Mouse (Mus musculus) stomach, postnatal 0 days (tissue): ENCODE data around the gene Dcun1d4. TPM values are rescaled to one million over a fixed set of nuclear protein-coding genes. Genes with fewer than 3 reads are reported as not detected.

ENCODE experiments used
- ATAC-seq: fragments of 200-750 bp; cut with Nextera tagmentation; 2 replicates; pipeline ENCODE4 v1.8.0; 2017; ENCODE audit not compliant: low FRiP score, low TSS enrichment
- DNase-seq: peaks from one replicate; pipeline ENCODE4 v3.0.0-alpha.2; 2016; ENCODE audit warnings: low spot score
- H3K27ac ChIP-seq: fragments of 300-500 bp; sonication (generic); replicated peaks from 2 replicates; pipeline ENCODE4 v1.5.1; 2014; ENCODE audit warnings: mild to moderate bottlenecking, control low read depth
- H3K27me3 ChIP-seq: fragments of 300-500 bp; sonication (generic); 2 replicates; pipeline ENCODE4 v1.6.1; 2014; ENCODE audit warnings: low read length; ENCODE audit not compliant: control insufficient read depth, insufficient read depth
- H3K36me3 ChIP-seq: fragments of 300-500 bp; sonication (generic); 2 replicates; pipeline ENCODE4 v1.6.1; 2014; ENCODE audit warnings: low read length, mixed read lengths; ENCODE audit not compliant: control insufficient read depth, insufficient read depth
- H3K4me1 ChIP-seq: fragments of 300-500 bp; sonication (generic); replicated peaks from 2 replicates; pipeline ENCODE4 v1.6.1; 2014; ENCODE audit warnings: antibody characterized with exemption; ENCODE audit not compliant: control insufficient read depth, insufficient read depth
- H3K4me2 ChIP-seq: fragments of 300-500 bp; sonication (generic); replicated peaks from 2 replicates; pipeline ENCODE4 v1.6.1; 2014; ENCODE audit warnings: low read depth, mild to moderate bottlenecking, control low read depth, moderate library complexity
- H3K4me3 ChIP-seq: fragments of 300-500 bp; sonication (generic); 2 replicates; pipeline ENCODE4 v1.5.1; 2014; ENCODE audit warnings: low read depth, low read length, control low read depth
- H3K9ac ChIP-seq: fragments of 300-500 bp; sonication (generic); 2 replicates; pipeline ENCODE4 v1.6.1; 2014; ENCODE audit warnings: mild to moderate bottlenecking, low read length, control low read depth, mixed read lengths
- H3K9me3 ChIP-seq: fragments of 300-500 bp; sonication (generic); 2 replicates; pipeline ENCODE4 v1.6.1; 2016; ENCODE audit warnings: low read length; ENCODE audit not compliant: control insufficient read depth
- CTCF ChIP-seq: IDR thresholded peaks from 2 replicates; pipeline ENCODE4 v1.5.1; 2016; ENCODE audit warnings: antibody characterized with exemption, low read depth, mild to moderate bottlenecking, moderate library complexity
- EP300 ChIP-seq: optimal IDR thresholded peaks from 2 replicates; pipeline ENCODE3; 2016; ENCODE audit warnings: antibody characterized with exemption
- WGBS: fragments of 180-500 bp; shearing (Covaris S2); extraction: QIAGEN DNeasy Blood & Tissue Kit; methylation state at CpG from one replicate; pipeline ENCODE4 v1.1.7; 2014; 5-methylcytosine and 5-hydroxymethylcytosine counted together
- polyA plus RNA-seq: library from polyadenylated mRNA; unstranded; fragments of >200 nt; fragmentation: Nextera tagmentation; extraction: Ambion mirVana; gene quantifications from 2 replicates; pipeline ENCODE4 v1.2.1, GENCODE M21; 2015

The Dcun1d4 gene
- 10.6 and 10.8 TPM in 2 replicates for polyA plus RNA-seq

- DNase-seq (no peak), ATAC-seq (no peak)
- no peak within 1 kb of the TSS for H3K4me3 ChIP-seq
- no peak within 1 kb of the TSS for H3K27ac ChIP-seq
- no peaks in the 10 kb centered on the region for H3K36me3 ChIP-seq
- no peak within 1 kb of the TSS for H3K4me2 ChIP-seq
- H3K9ac ChIP-seq, result no peak within 1 kb of the TSS
- no peaks in the 10 kb centered on the region for H3K4me1 ChIP-seq
- no peak for TF ChIP-seq CTCF
- TF ChIP-seq EP300, result no peak
- WGBS, result 73% methylated on average over 7 of the region's 7 CpGs
- H3K9me3 ChIP-seq, result no peaks in the 10 kb centered on the region
- H3K27me3 ChIP-seq, result no peaks in the 10 kb centered on the region
Measured at GRCm38 (mm10) chr5:73480700-73481099, at the start of gene Dcun1d4. Gene Dcun1d4, plus strand, starts transcription at chr5:73481000.

GRCm38 (mm10) chr5:73431581-73431980 is 49.2 kb upstream of the Dcun1d4 start:
- no peaks in the 10 kb centered on the region for H3K27me3 ChIP-seq
- no peak for TF ChIP-seq EP300
- peak; percentile 95 for TF ChIP-seq CTCF
- H3K4me2 ChIP-seq, result no peak overlapping the region
- no peaks in the 10 kb centered on the region for H3K4me1 ChIP-seq
- H3K9ac ChIP-seq, result no peak overlapping the region
- peak; percentile 76 for DNase-seq
- 22% methylated on average over 14 of the region's 14 CpGs for WGBS
- H3K36me3 ChIP-seq, result no peaks in the 10 kb centered on the region
- H3K4me3 ChIP-seq, result no peak overlapping the region
- H3K9me3 ChIP-seq, result no peaks in the 10 kb centered on the region
- H3K27ac ChIP-seq, result no peak overlapping the region
- ATAC-seq, result peak; percentile 74

- TF ChIP-seq EP300, result no peak
- no peak for TF ChIP-seq CTCF
- ATAC-seq (no peak), DNase-seq (no peak)
- no peak overlapping the region for H3K9ac ChIP-seq
- no peak overlapping the region for H3K4me3 ChIP-seq
- H3K9me3 ChIP-seq, result no peaks in the 10 kb centered on the region
- 84% methylated on average over 6 of the region's 6 CpGs for WGBS
- H3K4me2 ChIP-seq, result no peak overlapping the region
- no peaks in the 10 kb centered on the region for H3K36me3 ChIP-seq
- H3K27ac ChIP-seq, result no peak overlapping the region
- no peaks in the 10 kb centered on the region for H3K4me1 ChIP-seq
- no peaks in the 10 kb centered on the region for H3K27me3 ChIP-seq
Measured at GRCm38 (mm10) chr5:73432805-73433204, 48.0 kb upstream of the Dcun1d4 start.

- H3K9ac ChIP-seq, result no peak overlapping the region
- no peaks in the 10 kb centered on the region for H3K9me3 ChIP-seq
- no peak overlapping the region for H3K4me2 ChIP-seq
- H3K4me3 ChIP-seq, result no peak overlapping the region
- WGBS, result 79% methylated on average over 7 of the region's 7 CpGs
- TF ChIP-seq CTCF (no peak), EP300 (no peak)
- no peaks in the 10 kb centered on the region for H3K4me1 ChIP-seq
- H3K27ac ChIP-seq, result no peak overlapping the region
- H3K27me3 ChIP-seq, result no peaks in the 10 kb centered on the region
- no peak for ATAC-seq
- no peak for DNase-seq
- H3K36me3 ChIP-seq, result no peaks in the 10 kb centered on the region
Measured at GRCm38 (mm10) chr5:73434764-73435163, 46.0 kb upstream of the Dcun1d4 start.

- ATAC-seq (no peak), DNase-seq (no peak)
- no peak for TF ChIP-seq EP300
- TF ChIP-seq CTCF, result no peak
- WGBS, result 63% methylated on average over 9 of the region's 9 CpGs
- H3K4me3 ChIP-seq, result no peak overlapping the region
- H3K9ac ChIP-seq, result no peak overlapping the region
- no peaks in the 10 kb centered on the region for H3K9me3 ChIP-seq
- H3K27ac ChIP-seq, result no peak overlapping the region
- H3K36me3 ChIP-seq, result no peaks in the 10 kb centered on the region
- no peaks in the 10 kb centered on the region for H3K27me3 ChIP-seq
- no peaks in the 10 kb centered on the region for H3K4me1 ChIP-seq
- H3K4me2 ChIP-seq, result no peak overlapping the region
Measured at GRCm38 (mm10) chr5:73442176-73442575, 38.6 kb upstream of the Dcun1d4 start.

- H3K36me3 ChIP-seq, result no peaks in the 10 kb centered on the region
- H3K27ac ChIP-seq, result no peak overlapping the region
- no peaks in the 10 kb centered on the region for H3K9me3 ChIP-seq
- DNase-seq (no peak), ATAC-seq (no peak)
- H3K4me3 ChIP-seq, result no peak overlapping the region
- WGBS, result 77% methylated on average over 1 of the region's 1 CpGs
- H3K9ac ChIP-seq, result no peak overlapping the region
- no peak overlapping the region for H3K4me2 ChIP-seq
- H3K27me3 ChIP-seq, result no peaks in the 10 kb centered on the region
- TF ChIP-seq CTCF, result no peak
- no peak for TF ChIP-seq EP300
- no peaks in the 10 kb centered on the region for H3K4me1 ChIP-seq
Measured at GRCm38 (mm10) chr5:73450276-73450675, 30.5 kb upstream of the Dcun1d4 start.
